Mouse (Mus musculus) thymus, adult 2 months (tissue): ENCODE data around the gene Gm20683.

Experiments used
- CTCF ChIP-seq: fragments of 200-500 bp; IDR thresholded peaks from 2 replicates; pipeline ENCODE4 v1.5.1; 2012; ENCODE audit warnings: mild to moderate bottlenecking, control low read depth, low read length, moderate library complexity, borderline replicate concordance; ENCODE audit not compliant: control insufficient read depth, poor library complexity, insufficient read depth; ENCODE audit errors: extremely low read depth
- POLR2A ChIP-seq: fragments of 200-500 bp; IDR thresholded peaks from 2 replicates; pipeline ENCODE4 v1.6.1; 2012; ENCODE audit warnings: mild to moderate bottlenecking, low read length, control low read depth, moderate library complexity; ENCODE audit not compliant: control insufficient read depth, poor library complexity, insufficient read depth; ENCODE audit errors: extremely low read depth

DNA sequence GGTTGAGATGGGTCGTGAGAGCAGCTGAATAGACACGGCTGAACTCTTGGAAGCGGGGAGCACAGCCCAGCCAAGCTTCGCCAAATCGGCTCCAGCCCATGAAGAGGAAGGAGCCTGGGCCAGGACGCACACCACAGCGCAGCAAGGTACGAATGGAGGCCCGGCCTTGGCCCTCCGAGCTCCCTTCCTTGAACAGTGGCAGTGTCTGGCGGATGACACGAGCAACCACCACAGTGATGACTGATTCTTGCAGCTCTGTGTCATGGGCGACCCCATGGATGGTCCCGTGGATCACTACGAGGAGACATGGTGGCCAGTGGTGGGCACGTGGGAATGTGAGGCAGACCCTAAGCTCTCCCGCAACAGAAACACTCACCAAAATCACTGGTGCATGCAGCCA, 46.6 kb downstream of the Gm20683 start:
- TF ChIP-seq CTCF: no peak
- TF ChIP-seq POLR2A: no peak
